Mouse (Mus musculus) layer of hippocampus, postnatal 10 days (tissue): ENCODE data around the gene Vim. TPM values are rescaled to one million over a fixed set of nuclear protein-coding genes. Genes with fewer than 3 reads are reported as not detected.

Source experiments
- DNase-seq, 2 experiments: peaks; one replicate each; pipeline ENCODE4 v3.0.0; 2021; ENCODE audit warnings: low spot score in 2 of 2
- long read RNA-seq: library from polyadenylated mRNA; stranded (forward); transcript quantifications from one replicate; pipeline ENCODE4 v2.0.0, GENCODE M21; 2023
- total RNA-seq, 2 experiments: library from RNA; stranded (reverse); gene quantifications; 2 replicates each; pipeline ENCODE4 v1.2.3; 2021

The Vim gene
- total RNA-seq: 100 to 1,000 TPM; 132 to 142 TPM
- long read RNA-seq, transcript Vim-201 (9 exons, 2,193 nt): major isoform, 47 of 52 reads
- long read RNA-seq, partial matches to known transcripts: 3 of 52 reads
- long read RNA-seq, other reads (novel, unspliced or antisense): 0 of 52 reads

DNA sequence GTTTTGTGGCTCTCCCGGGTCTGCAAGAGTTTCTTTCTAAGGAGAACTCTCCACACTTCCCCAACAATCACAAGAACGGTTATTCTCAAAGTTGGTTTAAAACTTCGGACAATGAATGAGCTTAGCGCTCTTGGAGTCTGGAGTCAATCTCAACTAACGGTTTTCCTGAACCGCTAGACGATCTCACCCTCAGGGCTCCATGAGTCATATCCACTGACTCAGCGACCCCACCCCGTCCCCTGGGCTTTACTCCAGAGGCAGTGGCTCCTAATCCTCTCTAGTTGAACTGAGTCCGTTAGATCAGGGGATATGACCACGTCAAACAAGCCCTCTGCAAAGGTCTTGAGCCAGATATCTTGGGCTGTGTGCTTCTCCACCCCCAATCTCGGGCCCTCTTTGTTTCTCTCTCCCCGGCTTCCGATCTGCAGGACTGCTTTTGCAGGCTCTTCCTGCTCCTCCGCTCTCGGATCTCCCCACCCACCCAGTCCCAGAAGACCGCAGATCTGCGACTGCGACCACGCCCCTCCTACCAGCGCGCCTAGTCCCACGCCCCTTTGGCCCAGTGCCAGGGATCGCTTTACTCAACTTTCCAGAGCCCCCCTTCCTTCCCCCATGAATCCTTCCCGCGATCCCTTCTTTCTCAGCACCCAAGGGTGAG lies at the start of gene Vim:
Gene Vim (plus strand): TSS at position 520 of the 658 bp plus-strand sequence.
- peak; percentile 72 to 81 for DNase-seq

DNA sequence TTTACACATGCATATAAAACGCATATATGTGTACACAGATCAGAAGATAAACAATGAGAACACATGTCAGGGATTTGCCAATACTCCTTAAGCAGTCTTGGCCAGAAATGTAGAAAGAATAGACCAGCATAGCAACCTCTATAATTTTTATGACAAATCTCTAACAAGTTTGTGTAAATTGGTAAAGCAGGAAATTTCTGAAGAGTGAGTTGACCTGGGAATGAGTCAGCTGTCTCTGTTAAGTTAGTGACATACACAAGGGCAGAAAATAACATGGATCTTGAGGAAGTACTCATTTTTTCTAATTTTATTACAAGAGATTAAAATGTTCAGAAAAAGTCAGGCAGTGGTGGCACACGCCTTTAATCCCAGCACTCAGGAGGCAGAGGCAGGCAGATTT lies 47.5 kb upstream of the Vim start:
- no peak for DNase-seq

DNA sequence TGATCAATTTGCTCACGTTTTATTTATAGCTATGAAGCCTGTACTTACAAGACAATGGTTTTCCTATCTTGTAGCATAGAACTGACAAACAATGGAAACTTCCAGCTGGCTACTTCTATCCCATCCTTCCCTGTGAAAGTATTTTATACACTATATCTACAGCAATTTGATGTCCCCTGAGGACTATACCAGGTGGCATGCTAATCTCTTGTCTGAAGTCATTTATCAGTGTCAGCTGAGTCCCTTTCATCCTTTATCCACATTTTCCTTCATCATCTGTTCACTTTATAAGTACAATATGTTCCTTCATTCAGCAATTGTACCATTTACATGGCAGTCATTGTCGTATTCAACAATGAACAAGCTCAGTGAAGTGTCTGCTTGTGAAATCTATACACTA lies 46.6 kb upstream of the Vim start:
- no peak for DNase-seq

DNA sequence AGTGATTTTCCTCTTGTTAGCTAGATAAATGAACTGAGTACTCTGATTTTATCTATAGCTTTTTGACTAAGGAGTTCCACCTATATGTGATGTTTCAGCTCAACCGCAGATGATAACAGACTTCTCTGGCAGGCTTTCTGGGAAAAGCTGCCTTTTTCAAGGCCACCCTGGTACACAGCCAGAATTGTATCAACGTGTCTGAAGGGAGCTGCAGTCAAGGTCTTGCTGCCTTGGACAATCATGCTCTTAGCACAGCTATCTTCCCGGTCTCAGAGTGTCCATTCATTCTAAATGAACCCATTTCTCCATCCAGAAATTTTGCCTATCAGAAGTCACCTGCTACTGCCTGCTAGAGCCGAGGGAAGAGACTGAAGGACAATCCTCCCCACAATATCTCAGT lies 46.2 kb upstream of the Vim start:
- DNase-seq: no peak

DNA sequence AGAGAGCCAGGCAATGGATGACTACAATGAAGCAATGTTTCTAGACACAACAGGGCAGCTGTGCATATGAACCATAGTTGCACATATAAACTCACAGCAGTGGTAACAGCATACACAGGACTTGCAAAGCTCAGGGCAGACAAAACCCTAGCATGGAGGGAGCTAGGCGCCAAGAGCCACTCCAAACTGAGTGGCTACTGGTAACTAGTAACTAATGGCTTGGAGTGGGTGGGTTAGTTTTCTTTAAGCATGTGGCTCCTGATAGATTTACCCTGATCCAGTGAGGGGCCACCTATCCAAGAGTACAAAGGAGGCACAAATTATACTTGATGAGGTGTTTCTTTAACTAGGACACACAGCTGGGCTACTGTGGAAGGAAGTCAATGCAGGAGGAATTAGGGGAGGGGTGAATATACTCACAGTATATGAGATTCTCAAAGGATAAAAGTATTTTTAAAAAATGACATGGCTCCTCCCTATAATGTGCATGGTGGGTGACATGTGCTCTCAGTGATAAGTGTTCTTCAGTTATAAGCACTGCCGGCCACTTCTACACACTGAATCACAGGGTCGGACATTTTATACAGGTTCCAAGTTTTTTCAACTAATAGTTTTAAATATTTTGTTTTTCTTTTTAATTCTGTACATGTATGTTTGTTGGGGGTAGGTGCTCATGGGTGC lies 44.3 kb upstream of the Vim start:
- DNase-seq: no peak

DNA sequence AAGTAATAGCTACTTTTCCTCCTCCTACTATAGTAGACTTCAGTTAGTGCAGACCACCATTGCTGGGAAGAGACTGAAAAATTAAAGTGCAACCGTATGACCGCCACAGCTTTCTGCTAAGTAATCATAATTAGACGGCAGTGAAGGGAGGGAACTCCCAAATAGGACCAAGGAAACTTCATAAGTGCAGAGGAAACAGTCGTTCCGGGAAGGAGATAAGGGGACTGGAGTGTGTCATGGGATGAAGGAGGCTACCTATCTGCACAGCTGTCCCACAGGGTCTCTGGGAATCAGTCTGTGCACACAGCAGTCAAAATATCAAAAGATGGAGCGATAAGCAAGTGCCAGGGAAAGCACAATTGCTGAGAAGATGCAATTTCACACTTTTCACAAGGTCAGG lies 43.1 kb upstream of the Vim start:
- no peak for DNase-seq

DNA sequence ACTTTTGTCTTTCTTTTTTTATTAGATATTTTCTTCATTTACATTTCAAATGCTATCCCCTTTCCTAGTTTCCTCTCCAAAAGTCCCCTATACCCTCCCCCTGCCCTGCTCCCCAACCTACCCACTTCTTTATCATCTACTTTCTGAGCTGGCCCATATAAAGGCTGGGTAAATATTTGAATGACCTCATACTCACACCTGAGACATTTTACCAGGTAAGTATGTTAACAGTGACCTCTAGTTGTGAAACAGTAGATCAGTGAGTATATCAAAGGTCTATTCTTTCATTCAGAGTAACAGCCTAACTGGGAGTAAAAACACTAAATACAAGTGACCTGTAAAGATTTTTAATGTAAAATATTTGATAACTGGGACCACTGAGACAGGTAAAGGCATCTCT lies 37.0 kb upstream of the Vim start:
- DNase-seq: no peak

DNA sequence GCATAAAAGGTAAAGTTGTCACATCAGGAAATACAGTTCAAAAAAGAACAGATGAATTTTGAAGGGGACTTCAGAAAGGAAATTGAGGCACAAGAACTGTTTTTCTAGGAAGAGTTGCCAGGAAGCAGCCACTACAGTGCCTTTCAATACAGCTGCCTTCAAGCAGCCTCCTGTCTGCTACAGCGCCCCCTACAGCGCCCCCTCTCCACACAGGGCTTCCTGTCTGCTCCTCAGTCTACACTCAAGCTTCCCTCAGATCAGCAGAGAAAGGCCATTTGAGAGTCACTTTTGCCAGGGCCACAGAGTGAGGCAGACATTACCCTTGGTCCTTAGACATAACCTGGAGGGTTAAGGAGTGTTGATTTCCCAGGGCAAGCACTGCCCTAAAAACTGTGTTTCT lies 36.0 kb upstream of the Vim start:
- DNase-seq: no peak

DNA sequence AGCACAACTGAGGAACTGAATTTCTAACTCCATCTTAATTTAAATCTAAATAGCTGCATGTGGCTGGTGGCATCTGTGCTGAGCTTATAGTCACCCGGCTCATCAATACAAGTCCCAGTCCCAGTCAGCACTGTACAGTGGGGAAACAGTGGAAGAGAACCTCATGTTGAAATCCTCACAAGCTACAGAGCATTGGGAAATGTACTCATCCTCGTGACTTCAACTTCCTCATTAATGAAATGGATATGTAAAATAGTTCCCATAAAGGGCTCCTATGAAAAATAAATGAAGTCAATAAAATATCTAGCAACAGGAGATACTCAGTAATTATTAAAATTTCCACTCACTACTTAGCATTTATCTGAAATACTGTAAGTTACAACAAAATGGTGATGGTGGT lies 35.5 kb upstream of the Vim start:
- no peak for DNase-seq

DNA sequence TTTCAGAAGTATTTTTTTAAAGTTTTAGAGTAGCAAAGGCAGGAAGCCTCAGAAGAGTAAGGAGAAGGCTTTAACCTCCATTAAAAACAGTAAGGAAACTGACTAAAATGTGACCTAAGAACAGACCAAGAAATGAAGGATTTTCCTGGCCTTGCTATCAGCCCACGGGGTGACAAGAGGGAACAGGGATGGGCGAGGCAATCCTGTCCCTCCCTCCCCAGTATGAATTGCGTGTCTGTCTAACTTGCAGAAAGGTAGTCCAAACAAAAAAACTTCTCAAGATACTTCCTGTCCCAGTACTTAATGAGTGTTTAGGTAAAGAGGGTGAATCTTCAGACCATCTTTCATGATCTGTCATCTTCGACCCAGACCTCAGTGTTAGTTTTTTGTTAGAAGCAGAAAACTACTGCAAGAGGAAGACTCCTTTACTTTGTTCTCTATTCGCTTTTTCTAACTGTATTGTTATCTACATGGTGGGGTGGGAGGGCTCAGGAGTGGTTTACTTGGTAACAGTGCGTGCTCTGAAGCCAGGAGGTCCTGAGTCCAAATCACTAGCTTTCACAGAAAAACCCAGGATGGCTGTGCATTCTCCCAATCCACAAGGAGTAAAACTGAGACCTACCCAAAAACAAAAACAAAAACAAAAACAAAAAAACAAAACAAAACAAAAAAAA lies 34.9 kb upstream of the Vim start:
- DNase-seq: no peak

DNA sequence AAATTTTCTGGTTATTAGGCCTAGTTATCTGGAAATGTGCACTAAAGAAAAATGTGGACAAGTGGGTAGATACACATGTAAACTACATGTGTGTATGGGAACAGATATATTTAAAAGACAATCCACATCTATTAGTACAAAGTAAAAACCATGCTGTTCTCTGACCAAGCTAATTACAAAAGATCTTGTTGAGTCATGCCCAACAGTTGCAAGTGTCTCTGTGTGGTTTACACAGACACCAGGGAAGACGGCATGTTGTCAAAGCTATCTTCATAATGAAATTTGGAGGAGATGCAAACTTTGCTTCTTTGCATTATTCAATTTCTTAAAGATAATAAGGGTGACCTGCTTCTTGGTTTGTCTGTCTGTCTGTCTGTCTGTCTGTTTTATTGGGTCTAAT lies 33.9 kb upstream of the Vim start:
- DNase-seq: no peak

DNA sequence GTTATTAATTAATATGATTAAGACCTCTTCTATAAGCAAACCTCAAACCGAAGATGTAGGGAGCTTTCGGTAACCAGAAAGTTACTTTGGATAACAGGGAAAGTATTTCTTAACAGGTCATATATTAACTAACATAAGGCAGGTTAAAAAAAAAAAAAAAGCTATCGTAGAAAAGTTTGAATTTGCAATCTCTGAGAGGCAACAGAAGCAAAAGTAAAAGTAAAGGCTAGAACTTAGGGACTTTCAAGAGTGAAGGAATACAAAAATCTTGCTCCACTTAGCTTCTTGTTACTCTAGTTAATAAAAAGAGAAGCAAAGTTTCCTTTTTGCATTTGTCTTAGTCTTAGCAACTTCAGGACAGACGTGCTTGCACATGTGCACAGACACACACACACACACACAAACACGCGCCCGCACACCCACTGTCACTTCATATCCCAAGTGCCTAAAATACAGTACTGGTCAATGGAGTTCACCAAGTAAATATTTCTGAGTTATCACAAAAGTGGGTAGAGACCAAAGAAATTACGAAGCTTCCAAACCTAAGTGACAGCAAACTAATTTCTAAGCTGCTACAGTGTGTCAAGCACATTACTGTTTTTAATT lies 30.1 kb upstream of the Vim start:
- no peak for DNase-seq

DNA sequence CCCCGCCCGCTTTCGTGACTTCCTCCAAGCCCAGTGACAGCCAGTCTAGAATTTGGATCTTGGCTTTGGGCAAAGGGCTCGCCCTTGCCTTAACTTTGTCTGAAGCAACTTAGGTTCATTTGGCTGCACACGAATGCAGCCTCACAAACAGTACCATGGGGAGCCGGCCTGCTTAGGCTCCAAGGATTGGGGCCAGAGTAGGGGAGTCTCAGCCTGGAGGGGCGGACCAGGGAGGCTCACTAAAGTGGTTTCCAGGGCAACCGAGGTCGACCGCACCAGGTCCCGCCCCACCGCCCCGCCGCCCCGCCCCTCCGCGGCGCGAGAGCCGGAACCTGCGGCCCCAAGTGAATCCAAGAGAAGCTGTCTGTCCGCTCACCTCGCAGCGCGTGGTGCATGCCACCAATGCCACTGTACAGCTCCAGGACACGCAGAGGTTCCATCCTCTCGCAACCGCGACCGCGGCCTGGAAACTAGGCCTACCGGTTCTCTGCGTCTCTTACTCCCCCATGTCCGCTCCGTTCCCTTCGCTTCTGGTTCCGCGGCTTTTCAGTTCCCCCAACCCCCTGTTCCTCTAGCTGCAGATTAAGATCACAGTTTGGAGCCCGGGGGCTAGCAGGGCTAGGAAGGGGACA lies 29.4 kb upstream of the Vim start, which contains the start of gene Trdmt1:
Gene Trdmt1 (minus strand): TSS at position 476 of the 632 bp plus-strand sequence.
- peak; percentile 79 to 82 for DNase-seq

DNA sequence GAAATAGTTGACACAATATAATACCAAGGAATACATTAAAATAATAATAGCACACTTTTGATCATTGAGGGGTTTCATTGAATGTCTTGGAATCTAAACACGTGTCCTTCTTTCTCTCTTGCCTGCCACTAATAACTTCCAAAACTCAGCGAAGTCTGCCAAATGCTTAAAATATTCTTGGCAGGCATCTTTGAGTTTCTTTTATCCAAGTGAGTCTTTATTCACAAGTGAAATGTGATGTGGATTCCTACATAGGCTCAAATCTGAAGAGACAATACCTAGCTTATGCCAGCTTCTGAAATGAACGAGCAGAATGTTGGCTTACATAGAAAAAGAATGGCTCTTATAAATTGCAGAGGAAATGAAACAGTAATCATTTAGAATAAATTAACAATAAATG lies 25.0 kb upstream of the Vim start:
- DNase-seq: no peak

DNA sequence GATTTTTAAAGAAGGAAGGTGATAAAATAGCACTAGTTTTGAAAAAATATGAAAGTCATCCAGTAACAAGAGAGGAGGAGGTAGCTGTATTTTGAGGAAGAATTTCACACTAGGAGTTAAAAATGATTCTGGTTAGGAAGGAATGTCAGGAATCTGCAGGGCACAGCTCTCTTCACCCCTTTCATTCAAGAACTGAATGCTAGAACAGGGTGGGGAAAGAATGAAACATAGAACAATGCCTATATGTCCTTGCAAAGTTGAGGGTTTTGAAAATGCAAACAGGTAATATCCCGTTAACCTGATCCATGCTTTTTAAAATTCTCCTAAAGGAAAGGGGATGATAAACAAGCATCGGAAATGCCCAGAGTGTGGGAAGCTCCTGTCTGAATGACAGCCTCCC lies 19.8 kb upstream of the Vim start:
- DNase-seq: no peak

DNA sequence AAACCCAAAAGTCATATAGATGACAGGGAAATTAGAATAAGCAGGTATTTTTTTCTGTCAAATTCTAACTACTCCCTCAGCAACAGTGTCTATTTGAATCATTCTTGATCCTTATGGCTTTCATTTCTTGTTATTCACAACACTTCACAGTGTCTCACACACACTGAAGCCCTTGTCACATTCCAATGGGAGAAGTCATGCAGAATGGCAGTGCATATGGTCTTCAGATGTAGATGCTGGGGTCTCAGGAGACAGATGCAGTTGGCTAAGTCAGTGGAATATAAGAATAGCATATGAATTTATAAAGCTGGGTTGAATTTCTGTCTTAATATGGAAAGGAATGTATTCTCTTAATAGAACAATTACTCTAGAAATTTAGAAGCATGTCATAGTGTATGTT lies 17.5 kb upstream of the Vim start:
- no peak for DNase-seq

DNA sequence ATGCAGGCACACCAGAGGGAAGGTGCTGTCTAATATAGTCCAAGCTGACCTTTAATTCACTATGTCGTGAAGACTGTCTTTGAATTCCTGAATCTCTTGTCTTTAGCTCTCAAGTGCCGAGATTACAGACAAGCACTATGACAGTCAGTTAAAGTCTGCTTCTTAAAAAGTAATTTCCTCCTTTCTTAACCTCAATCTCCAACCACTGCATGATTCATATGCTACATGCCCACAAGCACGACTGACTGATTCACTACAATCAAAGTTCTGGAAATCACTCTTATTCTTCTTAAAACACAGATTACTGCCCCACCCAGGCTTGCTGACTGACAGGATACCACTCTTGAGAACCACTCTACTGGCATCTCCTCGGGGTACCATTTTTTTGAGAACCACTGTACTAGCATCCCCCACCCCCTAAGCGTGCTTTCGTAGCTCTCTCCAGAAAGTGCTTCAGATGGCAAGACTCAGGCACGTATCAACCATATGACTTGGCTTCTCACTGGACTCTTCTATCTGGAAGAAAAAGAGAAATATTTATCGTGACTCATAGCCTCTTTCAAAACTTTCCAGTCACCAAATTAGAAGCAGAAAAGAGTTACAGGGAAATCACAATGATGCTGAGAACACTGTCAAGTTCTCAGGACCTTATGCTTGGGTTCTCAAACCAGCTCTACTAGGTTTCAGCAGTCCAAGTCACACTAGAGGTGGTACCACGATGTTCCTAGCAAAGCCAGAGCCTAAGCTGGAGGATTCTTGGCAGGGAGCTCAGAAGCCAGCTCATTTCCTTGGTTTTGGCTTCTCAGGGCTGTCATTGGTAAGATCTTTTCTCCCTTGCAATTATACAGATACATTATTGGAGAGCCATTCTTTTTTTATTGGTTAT lies 16.3 kb upstream of the Vim start:
- DNase-seq: no peak

DNA sequence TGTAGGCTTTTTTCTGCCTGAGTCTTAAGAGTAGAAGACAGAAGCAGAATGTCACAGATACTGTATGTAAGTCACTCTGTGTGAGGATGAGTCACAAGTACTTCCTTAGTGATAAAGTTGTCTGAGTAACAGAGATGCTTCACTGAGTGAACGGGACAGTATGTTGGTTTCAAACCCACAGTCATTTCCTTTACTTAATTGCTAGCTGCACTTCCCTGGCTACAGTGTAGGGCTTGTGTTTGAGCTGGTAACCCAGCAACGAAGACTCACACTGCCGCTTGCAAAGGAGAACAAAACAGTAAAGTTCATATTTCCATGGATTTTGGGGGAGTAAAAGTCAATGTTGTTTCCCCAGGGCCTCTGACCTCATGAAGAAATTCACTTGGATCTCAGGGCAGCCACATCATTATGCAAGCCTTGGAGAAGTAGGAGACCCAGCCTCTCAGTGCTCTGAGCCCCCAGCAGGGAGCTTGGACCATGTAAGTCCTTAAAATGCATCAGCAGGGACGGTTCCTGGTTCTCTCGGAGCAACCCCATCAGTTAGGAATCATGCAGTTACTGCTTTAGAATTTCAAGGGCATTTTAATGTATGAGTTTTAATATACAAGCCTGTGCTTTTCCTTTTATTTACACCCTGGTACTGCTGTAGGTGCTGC lies 15.0 kb upstream of the Vim start:
- no peak for DNase-seq

DNA sequence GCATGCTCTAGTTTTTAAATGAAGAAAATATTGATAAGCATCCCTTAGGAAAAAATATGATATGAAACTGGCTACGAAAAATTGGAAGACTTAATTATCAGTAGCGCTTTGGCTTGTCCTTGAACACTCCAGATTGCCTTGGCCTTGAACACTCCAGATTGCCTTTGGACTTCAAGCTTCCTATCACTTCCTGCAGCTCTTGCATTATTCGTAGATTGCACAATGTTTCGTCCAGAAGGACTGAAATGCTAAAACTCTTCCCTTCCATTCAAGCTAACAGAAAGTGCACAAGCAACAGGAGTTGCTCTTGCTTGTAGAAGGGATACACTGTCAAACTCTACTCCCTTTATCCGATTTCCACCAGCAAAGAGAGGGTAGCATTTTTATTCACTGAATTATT lies 14.4 kb upstream of the Vim start:
- no peak for DNase-seq

DNA sequence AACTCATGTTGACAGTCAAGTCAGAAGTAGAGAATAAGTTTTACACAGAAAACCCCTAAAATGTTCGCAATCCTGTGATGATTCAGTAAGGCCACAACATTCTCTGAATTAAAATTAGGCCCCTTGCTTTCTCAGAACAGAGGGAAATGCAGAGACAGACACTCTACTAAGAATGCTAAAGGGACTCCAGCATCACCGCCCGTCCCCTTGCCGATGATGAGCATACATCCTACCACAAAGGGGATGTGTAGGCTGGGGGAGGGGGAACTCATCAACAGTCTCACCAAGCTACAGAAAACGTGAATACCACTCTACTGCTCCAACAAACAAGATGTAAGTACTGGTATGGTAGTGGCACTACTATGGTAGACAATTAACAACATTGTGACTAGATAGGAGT lies 14.0 kb upstream of the Vim start:
- DNase-seq: no peak
